Mouse (Mus musculus) heart, adult 2 months (tissue): ENCODE results near the gene 6330409D20Rik. TPM values are rescaled to one million over a fixed set of nuclear protein-coding genes. Genes with fewer than 3 reads are reported as not detected.

Experiments used
- DNase-seq, 2 experiments: peaks; one replicate each; pipeline ENCODE4 v3.0.0; 2021
- H3K27ac ChIP-seq: fragments of 200-600 bp; 2 replicates; pipeline ENCODE4 v1.8.1; 2022
- H3K27me3 ChIP-seq: fragments of 200-500 bp; 2 replicates; pipeline ENCODE4 v1.6.1; 2012; ENCODE audit warnings: mild to moderate bottlenecking, low read length, inconsistent platforms, mixed read lengths; ENCODE audit not compliant: control insufficient read depth, insufficient read depth
- H3K36me3 ChIP-seq: fragments of 200-500 bp; 2 replicates; pipeline ENCODE4 v1.6.1; 2012; ENCODE audit warnings: low read length, inconsistent platforms; ENCODE audit not compliant: control insufficient read depth, insufficient read depth
- H3K4me1 ChIP-seq: fragments of 200-500 bp; 2 replicates; pipeline ENCODE4 v1.6.1; 2011; ENCODE audit warnings: low read length; ENCODE audit not compliant: control insufficient read depth, insufficient read depth
- H3K4me3 ChIP-seq: fragments of 200-600 bp; 2 replicates; pipeline ENCODE4 v1.8.1; 2022
- H3K79me2 ChIP-seq: fragments of 200-500 bp; replicated peaks from 2 replicates; pipeline ENCODE4 v1.6.1; 2012; ENCODE audit warnings: mild to moderate bottlenecking, inconsistent platforms, low read length, moderate library complexity, mixed read lengths; ENCODE audit not compliant: control insufficient read depth, insufficient read depth
- H3K9ac ChIP-seq: fragments of 200-500 bp; 2 replicates; pipeline ENCODE4 v1.6.1; 2012; ENCODE audit warnings: low read depth, mild to moderate bottlenecking, control low read depth, inconsistent platforms, low read length, mixed read lengths
- CTCF ChIP-seq: fragments of 200-600 bp; IDR thresholded peaks from 2 replicates; pipeline ENCODE4 v1.8.1; 2022; ENCODE audit warnings: antibody characterized with exemption, mild to moderate bottlenecking, moderate library complexity
- EP300 ChIP-seq: fragments of 200-500 bp; IDR thresholded peaks from 2 replicates; pipeline ENCODE4 v1.6.1; 2011; ENCODE audit warnings: low read depth, low read length, control low read depth; ENCODE audit not compliant: insufficient read depth
- POLR2A ChIP-seq: fragments of 200-500 bp; IDR thresholded peaks from 2 replicates; pipeline ENCODE4 v1.6.1; 2011; ENCODE audit warnings: mild to moderate bottlenecking, low read depth, low read length, control low read depth; ENCODE audit not compliant: insufficient read depth
- WGBS: fragments of 180-500 bp; shearing (Covaris S2); methylation state at CpG from one replicate; pipeline ENCODE4 v1.1.7; 2018; 5-methylcytosine and 5-hydroxymethylcytosine counted together
- intact Hi-C: fragments of 180-260 bp; cut with DNase I; formaldehyde crosslinking; loops from one replicate; pipeline ENCODE4 v1.15.1; 2025
- polyA plus RNA-seq: library from polyadenylated mRNA; depleted of rRNA; stranded (reverse); fragments of >200 nt; gene quantifications from 2 replicates; pipeline ENCODE4 v1.2.3, GENCODE M21; 2012
- total RNA-seq, 2 experiments: library from RNA; stranded (reverse); gene quantifications; 2 replicates each; pipeline ENCODE4 v1.2.3; 2021

The 6330409D20Rik gene
- total and polyA plus RNA-seq, 3 experiments = not detected

- H3K36me3 ChIP-seq = no peaks in the 10 kb centered on the region
- intact Hi-C loops = no loop called here
- no peaks in the 10 kb centered on the region for H3K27me3 ChIP-seq
- no peaks in the 10 kb centered on the region for H3K79me2 ChIP-seq
- H3K4me1 ChIP-seq = no peaks in the 10 kb centered on the region
- no peak for TF ChIP-seq CTCF
- no peak for TF ChIP-seq POLR2A
- TF ChIP-seq EP300 = no peak
- no peak overlapping the region for H3K27ac ChIP-seq
- H3K4me3 ChIP-seq = no peak overlapping the region
- H3K9ac ChIP-seq = no peak overlapping the region
- DNase-seq = no peak
- 91% methylated on average over 5 of the region's 5 CpGs for WGBS
Observed at GRCm38 (mm10) chr2:32769327-32770085, 28.7 kb upstream of the 6330409D20Rik start.

GRCm38 (mm10) chr2:32768661-32769285 lies 28.0 kb upstream of the 6330409D20Rik start:
- H3K36me3 ChIP-seq = no peaks in the 10 kb centered on the region
- H3K27me3 ChIP-seq = no peaks in the 10 kb centered on the region
- TF ChIP-seq EP300 (no peak), POLR2A (no peak), CTCF (no peak)
- H3K27ac ChIP-seq = no peak overlapping the region
- no peak overlapping the region for H3K4me3 ChIP-seq
- no peak for DNase-seq
- no peaks in the 10 kb centered on the region for H3K4me1 ChIP-seq
- no peaks in the 10 kb centered on the region for H3K79me2 ChIP-seq
- intact Hi-C loops = no loop called here
- H3K9ac ChIP-seq = no peak overlapping the region
- WGBS = 57% methylated on average over 19 of the region's 19 CpGs

- intact Hi-C loops = no loop called here
- no peak for DNase-seq
- Histone ChIP-seq H3K27ac (no peak overlapping the region), H3K4me3 (no peak overlapping the region), H3K4me1 (no peaks in the 10 kb centered on the region), H3K36me3 (no peaks in the 10 kb centered on the region), H3K9ac (no peak overlapping the region), H3K27me3 (no peaks in the 10 kb centered on the region), H3K79me2 (no peaks in the 10 kb centered on the region)
- TF ChIP-seq EP300 (no peak), CTCF (no peak), POLR2A (no peak)
- 58% methylated on average over 12 of the region's 12 CpGs for WGBS
Observed at GRCm38 (mm10) chr2:32767241-32767640, 26.4 kb upstream of the 6330409D20Rik start.

- Histone ChIP-seq H3K9ac (no peak overlapping the region), H3K4me1 (no peaks in the 10 kb centered on the region), H3K79me2 (no peaks in the 10 kb centered on the region), H3K36me3 (no peaks in the 10 kb centered on the region), H3K4me3 (no peak overlapping the region), H3K27me3 (no peaks in the 10 kb centered on the region), H3K27ac (no peak overlapping the region)
- TF ChIP-seq CTCF (peak; percentile 24; the same call in 1 of the 2 replicates), EP300 (no peak)
- 79% methylated on average over 3 of the region's 3 CpGs for WGBS
- DNase-seq = no peak
- intact Hi-C loops = no loop called here
Observed at GRCm38 (mm10) chr2:32763353-32763752, 22.5 kb upstream of the 6330409D20Rik start.

GRCm38 (mm10) chr2:32761859-32762258 lies 21.0 kb upstream of the 6330409D20Rik start:
- no peak for TF ChIP-seq EP300
- TF ChIP-seq POLR2A = no peak
- TF ChIP-seq CTCF = no peak
- no peaks in the 10 kb centered on the region; the same call in 1 of the 2 replicates for H3K4me1 ChIP-seq
- 75% methylated on average over 4 of the region's 4 CpGs for WGBS
- no peak for DNase-seq
- H3K36me3 ChIP-seq = no peaks in the 10 kb centered on the region
- H3K27me3 ChIP-seq = no peaks in the 10 kb centered on the region
- no peak overlapping the region for H3K4me3 ChIP-seq
- H3K9ac ChIP-seq = no peak overlapping the region
- no peak overlapping the region for H3K27ac ChIP-seq
- H3K79me2 ChIP-seq = no peaks in the 10 kb centered on the region
- intact Hi-C loops = no loop called here

GRCm38 (mm10) chr2:32761361-32761760 lies 20.5 kb upstream of the 6330409D20Rik start:
- Histone ChIP-seq H3K4me3 (no peak overlapping the region), H3K79me2 (no peaks in the 10 kb centered on the region), H3K27me3 (no peaks in the 10 kb centered on the region), H3K4me1 (peaks cover 1% of the 10 kb centered on the region; the same call in 1 of the 2 replicates), H3K36me3 (no peaks in the 10 kb centered on the region), H3K27ac (no peak overlapping the region), H3K9ac (no peak overlapping the region)
- DNase-seq = no peak
- TF ChIP-seq EP300 (no peak), CTCF (no peak), POLR2A (no peak)
- intact Hi-C loops = no loop called here
- WGBS = 90% methylated on average over 14 of the region's 14 CpGs
